Mouse (Mus musculus) forebrain, embryonic 11.5 days (tissue): ENCODE measurements around the gene Tsc2. TPM values are rescaled to one million over a fixed set of nuclear protein-coding genes. Genes with fewer than 3 reads are reported as not detected.

ENCODE experiments used
- ATAC-seq: fragments of 200-750 bp; cut with Nextera tagmentation; replicated peaks from 2 replicates; pipeline ENCODE4 v1.8.0; 2017; ENCODE audit warnings: moderate TSS enrichment; ENCODE audit not compliant: low FRiP score
- DNase-seq: peaks from one replicate; pipeline ENCODE4 v3.0.0-alpha.2; 2017; ENCODE audit warnings: low spot score
- H3K27ac ChIP-seq: fragments of 300-500 bp; sonication (generic); 2 replicates; pipeline ENCODE4 v1.5.1; 2014; ENCODE audit warnings: low read depth, low read length
- H3K27me3 ChIP-seq: fragments of 300-500 bp; sonication (generic); 2 replicates; pipeline ENCODE4 v1.6.1; 2014; ENCODE audit warnings: mild to moderate bottlenecking, low read length, mixed read lengths; ENCODE audit not compliant: control insufficient read depth, insufficient read depth
- H3K36me3 ChIP-seq: fragments of 300-500 bp; sonication (generic); 2 replicates; pipeline ENCODE4 v1.6.1; 2014; ENCODE audit warnings: mild to moderate bottlenecking, low read length, moderate library complexity, mixed read lengths; ENCODE audit not compliant: control insufficient read depth, insufficient read depth
- H3K4me1 ChIP-seq: fragments of 300-500 bp; sonication (generic); replicated peaks from 2 replicates; pipeline ENCODE4 v1.6.1; 2014; ENCODE audit warnings: low read length, mixed read lengths; ENCODE audit not compliant: control insufficient read depth, insufficient read depth
- H3K4me2 ChIP-seq: fragments of 300-500 bp; sonication (generic); 2 replicates; pipeline ENCODE4 v1.6.1; 2014; ENCODE audit warnings: low read depth, mild to moderate bottlenecking, low read length, moderate library complexity, mixed read lengths; ENCODE audit not compliant: severe bottlenecking
- H3K4me3 ChIP-seq: fragments of 300-500 bp; sonication (generic); 2 replicates; pipeline ENCODE4 v1.5.1; 2014; ENCODE audit warnings: low read depth, low read length
- H3K9ac ChIP-seq: fragments of 300-500 bp; sonication (generic); 2 replicates; pipeline ENCODE4 v1.6.1; 2014; ENCODE audit warnings: low read length
- H3K9me3 ChIP-seq: fragments of 300-500 bp; sonication (generic); 2 replicates; pipeline ENCODE4 v1.6.1; 2016; ENCODE audit warnings: low read length, mixed read lengths; ENCODE audit not compliant: control insufficient read depth
- WGBS: fragments of 180-500 bp; shearing (Covaris S2); extraction: QIAGEN DNeasy Blood & Tissue Kit; methylation state at CpG from one replicate; pipeline ENCODE4 v1.1.7; 2014; 5-methylcytosine and 5-hydroxymethylcytosine counted together
- polyA plus RNA-seq: library from polyadenylated mRNA; unstranded; fragments of >200 nt; fragmentation: Nextera tagmentation; extraction: Ambion mirVana; gene quantifications from 2 replicates; pipeline ENCODE4 v1.2.1, GENCODE M21; 2014

The Tsc2 gene
- polyA plus RNA-seq, 1 experiment from 2014 or later, result 87.4 TPM

DNA sequence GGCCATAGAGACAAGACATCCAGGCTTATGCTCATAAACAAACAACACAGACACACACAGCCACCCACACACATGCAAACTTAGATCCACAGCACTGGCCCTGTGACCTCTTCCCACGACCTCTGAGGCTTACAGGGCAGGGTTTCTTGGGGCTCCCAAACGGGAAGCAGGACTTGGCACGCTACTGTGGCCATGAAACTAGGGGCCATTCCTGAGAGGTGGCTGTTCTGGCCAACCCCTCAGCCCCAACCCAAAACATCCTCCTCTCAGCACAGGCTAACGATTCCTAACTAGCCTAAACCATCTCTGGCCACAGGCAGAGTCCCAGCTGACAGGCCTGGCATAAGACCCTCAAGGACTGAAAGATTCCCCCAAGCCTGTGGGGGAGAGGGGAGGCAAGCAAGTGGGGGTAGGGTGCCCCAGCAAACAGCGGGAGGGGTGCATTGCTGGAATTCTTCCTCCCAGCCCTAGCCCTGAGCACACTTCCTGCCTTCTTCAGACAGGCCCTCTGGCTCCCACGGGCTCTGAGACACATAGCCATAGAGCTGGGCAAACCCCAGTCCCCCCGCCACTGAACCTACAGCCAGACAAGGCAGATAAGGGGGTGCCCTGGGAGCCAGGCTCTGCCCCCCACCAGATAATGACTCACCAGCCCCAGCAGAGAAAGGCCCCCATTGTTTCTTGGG lies 11.7 kb upstream of the Tsc2 start:
- no peaks in the 10 kb centered on the region for H3K9me3 ChIP-seq
- H3K9ac ChIP-seq, result no peak overlapping the region; the same call in 1 of the 2 replicates
- no peak for ATAC-seq
- no peak for DNase-seq
- H3K36me3 ChIP-seq, result no peaks in the 10 kb centered on the region
- no peaks in the 10 kb centered on the region for H3K27me3 ChIP-seq
- no peak overlapping the region for H3K4me3 ChIP-seq
- no peaks in the 10 kb centered on the region for H3K4me1 ChIP-seq
- no peak overlapping the region for H3K4me2 ChIP-seq
- WGBS, result 58% methylated on average over 7 of the region's 7 CpGs
- no peak overlapping the region for H3K27ac ChIP-seq

DNA sequence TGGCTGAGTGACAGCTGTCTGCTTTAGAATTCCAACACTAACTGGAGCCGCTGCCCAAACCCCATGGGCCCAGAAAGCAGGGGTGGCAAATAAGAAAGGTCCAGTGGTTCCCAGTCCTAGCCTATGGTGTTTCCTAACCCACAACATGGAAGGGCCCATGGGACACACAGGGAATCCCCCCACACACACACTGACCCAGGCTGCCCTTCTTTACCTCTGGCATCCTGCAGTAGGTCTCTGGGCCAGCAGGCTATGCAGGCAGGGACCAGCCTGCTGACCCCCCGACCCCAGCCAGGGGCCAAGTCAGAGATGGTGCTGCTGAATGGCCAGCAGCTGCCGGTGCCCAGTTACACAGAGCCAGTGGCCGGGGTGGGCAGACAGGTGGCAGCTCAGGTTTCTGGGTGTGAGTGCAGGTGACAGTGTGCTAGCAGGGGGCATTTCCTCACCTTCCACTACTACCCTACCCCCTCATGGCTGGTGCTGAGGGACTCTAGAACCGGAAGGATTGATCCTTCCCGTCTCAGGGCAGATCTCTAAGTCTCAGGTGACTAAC lies 10.4 kb upstream of the Tsc2 start:
- Histone ChIP-seq H3K27ac (no peak overlapping the region), H3K27me3 (no peaks in the 10 kb centered on the region), H3K9ac (no peak overlapping the region), H3K4me2 (no peak overlapping the region), H3K4me1 (no peaks in the 10 kb centered on the region), H3K9me3 (no peaks in the 10 kb centered on the region), H3K36me3 (no peaks in the 10 kb centered on the region), H3K4me3 (no peak overlapping the region)
- 83% methylated on average over 6 of the region's 6 CpGs for WGBS
- ATAC-seq (no peak), DNase-seq (no peak)

DNA sequence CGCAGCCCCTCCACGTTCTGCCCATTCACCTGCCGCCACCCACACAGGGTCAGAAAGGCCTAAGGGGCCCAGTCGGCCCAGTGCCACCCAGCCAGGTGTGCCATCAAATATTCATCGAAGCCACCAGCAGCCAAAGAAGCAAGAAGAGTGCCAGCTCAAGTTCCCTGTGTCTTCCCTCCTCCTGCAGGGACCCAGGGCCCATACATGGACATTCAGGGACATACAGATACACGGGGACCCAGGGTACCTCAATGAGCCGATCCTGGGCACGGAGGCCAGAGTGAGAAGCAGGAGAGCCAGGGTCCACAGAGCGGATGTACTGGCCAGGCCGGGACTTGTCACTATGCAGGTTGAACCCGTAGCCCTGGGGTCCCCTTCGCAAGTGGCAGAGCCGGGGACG lies 9.5 kb upstream of the Tsc2 start:
- Histone ChIP-seq H3K27me3 (no peaks in the 10 kb centered on the region), H3K9ac (no peak overlapping the region), H3K4me1 (no peaks in the 10 kb centered on the region), H3K4me2 (no peak overlapping the region), H3K27ac (no peak overlapping the region), H3K4me3 (no peak overlapping the region), H3K36me3 (no peaks in the 10 kb centered on the region), H3K9me3 (no peaks in the 10 kb centered on the region)
- WGBS, result 94% methylated on average over 14 of the region's 14 CpGs
- no peak for ATAC-seq
- DNase-seq, result no peak

DNA sequence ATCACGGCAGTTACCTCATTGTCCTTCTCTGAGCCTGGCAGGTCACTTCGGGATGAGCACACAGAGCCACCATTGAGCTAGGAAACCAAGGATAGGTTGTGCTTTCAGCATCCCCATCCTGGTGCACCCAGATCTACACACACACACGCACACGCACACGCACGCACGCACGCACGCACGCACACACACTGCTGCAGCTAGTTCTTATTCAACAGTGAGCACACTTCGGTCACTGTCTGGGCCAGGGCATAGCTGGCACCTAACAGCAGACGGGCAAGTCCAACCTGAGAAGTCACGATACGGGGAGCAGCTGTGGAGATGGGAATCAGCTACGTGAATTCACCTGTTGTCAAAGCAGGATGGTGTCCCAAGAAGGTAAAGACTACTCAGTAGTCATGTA lies 8.2 kb upstream of the Tsc2 start:
- ATAC-seq, result no peak
- H3K27ac ChIP-seq, result no peak overlapping the region

DNA sequence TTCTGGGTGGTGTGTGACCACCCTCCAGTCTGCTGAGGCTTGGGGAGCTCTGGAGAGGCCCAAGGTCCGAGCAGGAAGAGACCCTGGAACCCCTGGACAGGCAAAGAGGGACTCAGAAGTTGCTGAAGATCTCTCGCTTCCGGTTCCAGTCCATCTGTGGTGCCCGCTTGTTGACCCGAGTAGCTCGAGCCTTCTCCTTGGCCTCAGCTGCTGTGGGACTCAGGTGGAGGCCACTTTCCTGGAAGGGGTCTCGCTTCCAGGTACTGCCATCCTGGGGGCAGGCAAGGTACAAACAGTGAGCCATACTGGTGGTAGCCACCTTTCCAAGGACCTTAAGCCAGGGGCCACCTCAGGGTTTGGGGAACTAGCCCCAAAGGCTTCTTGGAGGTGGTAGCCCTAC lies 7.7 kb upstream of the Tsc2 start:
- H3K4me2 ChIP-seq, result no peak overlapping the region
- H3K9ac ChIP-seq, result no peak overlapping the region
- 86% methylated on average over 7 of the region's 7 CpGs for WGBS
- H3K9me3 ChIP-seq, result no peaks in the 10 kb centered on the region
- H3K36me3 ChIP-seq, result no peaks in the 10 kb centered on the region
- no peaks in the 10 kb centered on the region for H3K4me1 ChIP-seq
- ATAC-seq, result no peak
- H3K27me3 ChIP-seq, result no peaks in the 10 kb centered on the region
- no peak for DNase-seq
- H3K4me3 ChIP-seq, result no peak overlapping the region
- H3K27ac ChIP-seq, result no peak overlapping the region

More for the DNA sequence above, 8.2 kb upstream of the Tsc2 start:
- Histone ChIP-seq H3K36me3 (no peaks in the 10 kb centered on the region), H3K4me2 (no peak overlapping the region), H3K9ac (no peak overlapping the region), H3K4me3 (no peak overlapping the region), H3K27me3 (no peaks in the 10 kb centered on the region), H3K4me1 (no peaks in the 10 kb centered on the region), H3K9me3 (no peaks in the 10 kb centered on the region)
- no peak for DNase-seq
- WGBS, result 96% methylated on average over 15 of the region's 15 CpGs

DNA sequence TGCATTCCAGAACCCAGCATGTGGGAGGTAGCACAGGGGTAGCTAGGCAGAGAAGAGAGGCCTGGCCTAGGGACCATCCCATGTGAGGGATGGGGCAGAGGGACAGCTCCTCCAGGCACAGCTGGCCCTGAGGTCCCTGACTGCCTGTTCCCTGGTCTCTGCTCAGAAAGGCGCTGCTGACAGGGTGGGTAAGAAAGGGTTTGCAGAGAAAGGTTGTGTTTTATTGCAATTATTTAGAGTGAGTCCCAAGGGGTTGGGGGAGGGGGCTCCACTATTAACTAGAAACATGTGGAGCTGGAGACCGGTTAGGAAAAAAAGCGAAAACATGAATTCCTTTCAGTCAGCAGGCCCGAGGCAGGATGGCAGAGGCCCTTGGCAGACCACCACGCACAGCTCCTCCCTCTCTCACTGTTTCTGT lies 7.2 kb upstream of the Tsc2 start:
- H3K9me3 ChIP-seq, result no peaks in the 10 kb centered on the region
- H3K4me1 ChIP-seq, result no peaks in the 10 kb centered on the region
- no peaks in the 10 kb centered on the region for H3K27me3 ChIP-seq
- DNase-seq, result no peak
- H3K9ac ChIP-seq, result no peak overlapping the region
- ATAC-seq, result no peak
- WGBS, result 83% methylated on average over 5 of the region's 5 CpGs
- H3K36me3 ChIP-seq, result no peaks in the 10 kb centered on the region
- H3K4me3 ChIP-seq, result no peak overlapping the region
- no peak overlapping the region for H3K27ac ChIP-seq
- no peak overlapping the region for H3K4me2 ChIP-seq

DNA sequence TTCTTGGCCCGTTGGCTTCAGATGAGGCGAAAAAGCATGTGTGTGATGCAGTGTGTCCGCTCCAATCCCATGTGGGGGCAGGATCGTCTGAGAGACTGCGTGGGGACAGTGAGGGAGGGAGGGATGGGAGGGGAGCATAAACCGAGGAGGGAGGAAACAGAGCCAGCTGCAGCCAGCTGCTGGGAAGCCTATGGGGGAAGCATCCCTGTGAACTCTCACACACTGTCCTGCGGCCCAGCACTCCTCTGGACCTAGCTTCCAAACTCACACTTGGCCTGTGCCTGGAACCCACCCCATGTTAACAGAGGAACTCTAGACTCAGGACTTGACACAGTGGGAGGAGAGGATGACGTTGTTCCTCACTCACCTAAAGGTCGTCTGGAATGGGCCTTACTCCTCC lies 6.4 kb upstream of the Tsc2 start:
- no peak overlapping the region for H3K9ac ChIP-seq
- H3K27ac ChIP-seq, result no peak overlapping the region
- no peak overlapping the region for H3K4me2 ChIP-seq
- ATAC-seq, result no peak
- no peaks in the 10 kb centered on the region for H3K36me3 ChIP-seq
- no peak overlapping the region for H3K4me3 ChIP-seq
- peaks cover under 1% of the 10 kb centered on the region; the same call in 1 of the 2 replicates for H3K4me1 ChIP-seq
- no peaks in the 10 kb centered on the region for H3K9me3 ChIP-seq
- DNase-seq, result no peak
- H3K27me3 ChIP-seq, result no peaks in the 10 kb centered on the region
- WGBS, result 68% methylated on average over 9 of the region's 9 CpGs

DNA sequence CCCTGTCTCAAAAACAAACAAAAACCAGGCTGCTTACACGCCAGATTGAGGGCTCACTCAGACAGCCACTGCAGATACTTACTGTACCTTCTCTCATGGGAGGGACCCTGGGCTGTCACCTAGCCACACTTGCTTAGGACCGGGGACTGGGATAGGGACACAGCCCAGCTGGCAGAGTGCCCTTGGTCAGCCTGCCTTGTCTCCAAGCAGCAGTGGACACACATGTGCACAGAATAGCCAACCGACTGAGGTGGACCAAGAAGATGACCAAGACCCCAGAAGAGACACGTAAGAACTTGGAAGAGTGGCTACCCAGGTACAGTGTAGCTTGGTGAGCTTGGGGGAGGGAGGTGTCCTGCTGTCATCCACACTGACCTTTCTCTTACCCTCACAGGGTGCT lies 5.8 kb upstream of the Tsc2 start:
- H3K4me2 ChIP-seq, result no peak overlapping the region
- no peak for ATAC-seq

More for the DNA sequence above, 5.8 kb upstream of the Tsc2 start:
- no peak overlapping the region for H3K9ac ChIP-seq
- no peak overlapping the region for H3K4me3 ChIP-seq
- no peak overlapping the region for H3K27ac ChIP-seq
- H3K27me3 ChIP-seq, result no peaks in the 10 kb centered on the region
- no peak for DNase-seq
- H3K9me3 ChIP-seq, result no peaks in the 10 kb centered on the region
- peaks cover 5% of the 10 kb centered on the region; the same call in 1 of the 2 replicates for H3K4me1 ChIP-seq
- 91% methylated on average over 4 of the region's 4 CpGs for WGBS
- no peaks in the 10 kb centered on the region for H3K36me3 ChIP-seq
